Mouse (Mus musculus) intestine, embryonic 14.5 days (tissue): ENCODE results near the gene Aprt. TPM values are rescaled to one million over a fixed set of nuclear protein-coding genes. Genes with fewer than 3 reads are reported as not detected.

ENCODE experiments used
- ATAC-seq: fragments of 200-750 bp; cut with Nextera tagmentation; replicated peaks from 2 replicates; pipeline ENCODE4 v1.8.0; 2017; ENCODE audit warnings: low read depth, moderate number of reproducible peaks, moderate TSS enrichment, moderate library complexity; ENCODE audit not compliant: low FRiP score, low TSS enrichment
- DNase-seq: peaks from one replicate; pipeline ENCODE4 v3.0.0-alpha.2; 2018; ENCODE audit warnings: low spot score
- H3K27ac ChIP-seq: fragments of 300-500 bp; sonication (generic); 2 replicates; pipeline ENCODE4 v1.5.1; 2014; ENCODE audit warnings: low read depth, mild to moderate bottlenecking, control low read depth
- H3K27me3 ChIP-seq: fragments of 300-500 bp; sonication (generic); replicated peaks from 2 replicates; pipeline ENCODE4 v1.6.1; 2014; ENCODE audit warnings: low read length, control low read depth; ENCODE audit not compliant: control insufficient read depth, insufficient read depth
- H3K36me3 ChIP-seq: fragments of 300-500 bp; sonication (generic); 2 replicates; pipeline ENCODE4 v1.6.1; 2014; ENCODE audit warnings: low read length, control low read depth; ENCODE audit not compliant: control insufficient read depth, insufficient read depth
- H3K4me1 ChIP-seq: fragments of 300-500 bp; sonication (generic); replicated peaks from 2 replicates; pipeline ENCODE4 v1.6.1; 2014; ENCODE audit warnings: low read length, control low read depth, mixed read lengths; ENCODE audit not compliant: control insufficient read depth, insufficient read depth
- H3K4me2 ChIP-seq: fragments of 300-500 bp; sonication (generic); 2 replicates; pipeline ENCODE4 v1.6.1; 2014; ENCODE audit warnings: low read length
- H3K4me3 ChIP-seq: fragments of 300-500 bp; sonication (generic); 2 replicates; pipeline ENCODE4 v1.5.1; 2014; ENCODE audit warnings: low read depth, low read length, control low read depth, mixed read lengths
- H3K9ac ChIP-seq: fragments of 300-500 bp; sonication (generic); 2 replicates; pipeline ENCODE4 v1.6.1; 2014; ENCODE audit warnings: mild to moderate bottlenecking, low read length
- H3K9me3 ChIP-seq: fragments of 300-500 bp; sonication (generic); 2 replicates; pipeline ENCODE4 v1.6.1; 2016; ENCODE audit warnings: low read length, control low read depth; ENCODE audit not compliant: control insufficient read depth
- WGBS: fragments of 180-500 bp; shearing (Covaris S2); extraction: QIAGEN DNeasy Blood & Tissue Kit; methylation state at CpG from one replicate; pipeline ENCODE4 v1.1.7; 2014; 5-methylcytosine and 5-hydroxymethylcytosine counted together
- polyA plus RNA-seq: library from polyadenylated mRNA; unstranded; fragments of >200 nt; fragmentation: Nextera tagmentation; extraction: Ambion mirVana; gene quantifications from 2 replicates; pipeline ENCODE4 v1.2.1, GENCODE M21; 2014

Aprt gene
- polyA plus RNA-seq, 1 experiment from 2014 or later: 580 TPM

DNA sequence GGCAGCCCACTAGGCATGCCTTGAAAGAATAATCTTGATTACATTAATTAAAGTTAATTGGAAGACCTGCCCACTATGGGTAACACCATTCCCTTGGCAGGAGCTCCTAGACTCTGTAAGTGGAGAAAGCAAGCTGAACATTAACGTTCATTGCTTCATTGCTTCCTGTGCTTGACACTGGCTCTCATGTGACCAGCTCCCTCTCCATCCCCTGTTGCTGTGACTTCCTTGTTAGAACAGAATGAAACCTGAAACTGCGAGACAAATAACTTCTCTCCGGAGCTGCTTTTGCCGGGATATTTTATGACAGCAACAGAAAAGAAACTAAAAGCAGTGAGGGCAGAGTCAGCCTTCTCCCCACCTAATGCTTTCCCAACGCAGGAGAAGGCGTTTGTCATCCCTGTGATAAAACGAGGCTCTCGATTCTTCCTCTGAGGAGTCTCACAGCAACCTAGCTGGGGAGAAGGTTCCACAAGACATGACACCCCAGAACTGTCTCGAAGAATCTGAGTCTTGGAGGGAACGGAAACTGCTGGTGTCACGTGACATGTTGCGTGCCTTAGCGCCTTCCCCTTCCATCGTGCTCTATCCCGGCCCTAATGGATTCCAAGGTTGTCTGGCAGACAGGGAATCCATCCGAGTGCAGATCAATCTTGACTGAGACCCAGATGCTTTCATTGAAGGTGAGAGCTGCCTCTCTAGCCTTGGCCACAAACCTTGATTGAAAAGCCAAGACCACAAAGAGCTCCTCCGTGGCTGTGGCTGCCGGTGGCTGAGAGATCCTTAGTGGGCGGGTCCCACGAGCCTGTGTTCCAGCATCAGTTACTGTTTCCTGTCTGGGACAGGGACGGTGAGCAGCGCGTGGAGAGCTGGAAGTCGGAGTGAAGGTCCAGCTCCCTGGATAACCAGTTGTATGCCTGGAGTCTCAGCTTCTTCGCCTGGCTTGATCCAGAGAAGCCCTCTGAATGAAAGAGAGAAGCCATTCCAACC, 12.1 kb downstream of the Aprt start:
- Histone ChIP-seq H3K9ac (no peak overlapping the region), H3K27me3 (no peaks in the 10 kb centered on the region), H3K9me3 (no peaks in the 10 kb centered on the region), H3K36me3 (peaks cover 5% of the 10 kb centered on the region; the same call in 1 of the 2 replicates), H3K4me2 (no peak overlapping the region), H3K4me3 (no peak overlapping the region), H3K4me1 (peaks cover 18% of the 10 kb centered on the region), H3K27ac (peak overlapping the region; percentile 11; the same call in 1 of the 2 replicates)
- 76% methylated on average over 25 of the region's 25 CpGs for WGBS
- DNase-seq: no peak
- ATAC-seq: no peak

DNA sequence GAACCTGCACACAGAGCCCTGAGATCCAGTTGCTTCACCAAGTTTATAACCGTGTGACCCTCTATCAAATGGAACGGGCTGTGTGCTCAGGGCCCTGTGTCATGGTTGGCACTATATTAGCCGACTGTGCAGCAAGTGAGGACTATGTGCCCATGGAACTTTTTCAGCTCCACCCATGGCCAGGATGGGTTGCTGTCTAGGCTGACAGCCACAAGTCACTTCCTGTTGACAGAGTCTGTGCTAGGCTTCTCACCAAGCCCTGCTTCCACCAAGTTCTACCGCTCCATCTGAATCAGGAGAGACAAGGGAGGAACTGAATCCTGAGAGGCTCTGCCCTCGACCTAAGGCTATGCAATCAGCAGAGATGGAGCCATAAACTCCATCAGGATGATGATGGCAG, 15.5 kb downstream of the Aprt start:
- Histone ChIP-seq H3K27ac (no peak overlapping the region), H3K9ac (no peak overlapping the region), H3K27me3 (no peaks in the 10 kb centered on the region), H3K9me3 (no peaks in the 10 kb centered on the region), H3K4me1 (0 out of 2 replicates have a peak, but pooled peaks cover 16% of the 10 kb centered on the region), H3K4me2 (no peak overlapping the region), H3K36me3 (no peaks in the 10 kb centered on the region), H3K4me3 (no peak overlapping the region)
- DNase-seq (no peak), ATAC-seq (no peak)
- 78% methylated on average over 5 of the region's 5 CpGs for WGBS

DNA sequence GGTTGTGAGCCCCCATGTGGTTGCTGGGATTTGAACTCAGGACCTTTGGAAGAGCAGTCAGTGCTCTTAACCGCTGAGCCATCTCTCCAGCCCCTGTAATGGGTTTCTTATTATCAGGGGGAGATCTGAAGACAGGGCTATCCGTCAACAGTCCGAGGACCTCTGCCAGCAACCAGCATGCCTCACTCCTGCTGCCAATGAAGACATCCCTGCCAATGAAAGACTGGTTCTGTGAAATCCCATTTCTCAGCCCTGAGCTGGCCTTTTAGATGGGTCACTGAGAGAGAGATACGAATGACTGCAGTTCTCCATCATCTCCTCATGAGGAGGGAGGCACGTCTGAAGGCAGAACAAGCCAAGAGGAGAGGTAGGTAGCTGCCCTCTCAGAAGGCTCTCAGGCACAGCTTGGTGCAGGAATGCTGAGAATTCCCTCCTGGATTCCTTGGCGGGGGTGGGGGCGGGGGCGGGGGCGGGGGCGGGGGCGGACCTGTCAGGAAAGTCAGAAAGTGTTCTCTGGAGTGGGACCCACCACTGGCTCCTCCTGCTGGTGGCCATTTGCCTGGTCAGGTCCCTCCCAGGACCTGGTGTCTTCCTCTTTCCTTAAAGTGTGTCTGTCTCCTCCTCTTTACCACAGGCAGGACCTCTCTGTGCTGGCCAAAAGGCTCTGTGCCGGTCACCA, 17.9 kb downstream of the Aprt start:
- Histone ChIP-seq H3K4me1 (0 out of 2 replicates have a peak, but pooled peaks cover 19% of the 10 kb centered on the region), H3K27me3 (no peaks in the 10 kb centered on the region), H3K9ac (no peak overlapping the region), H3K27ac (no peak overlapping the region), H3K36me3 (no peaks in the 10 kb centered on the region), H3K4me2 (no peak overlapping the region), H3K9me3 (no peaks in the 10 kb centered on the region), H3K4me3 (no peak overlapping the region)
- DNase-seq (no peak), ATAC-seq (peak; percentile 30; the same call in 1 of the 2 replicates)
- 12% methylated on average over 10 of the region's 12 CpGs for WGBS

DNA sequence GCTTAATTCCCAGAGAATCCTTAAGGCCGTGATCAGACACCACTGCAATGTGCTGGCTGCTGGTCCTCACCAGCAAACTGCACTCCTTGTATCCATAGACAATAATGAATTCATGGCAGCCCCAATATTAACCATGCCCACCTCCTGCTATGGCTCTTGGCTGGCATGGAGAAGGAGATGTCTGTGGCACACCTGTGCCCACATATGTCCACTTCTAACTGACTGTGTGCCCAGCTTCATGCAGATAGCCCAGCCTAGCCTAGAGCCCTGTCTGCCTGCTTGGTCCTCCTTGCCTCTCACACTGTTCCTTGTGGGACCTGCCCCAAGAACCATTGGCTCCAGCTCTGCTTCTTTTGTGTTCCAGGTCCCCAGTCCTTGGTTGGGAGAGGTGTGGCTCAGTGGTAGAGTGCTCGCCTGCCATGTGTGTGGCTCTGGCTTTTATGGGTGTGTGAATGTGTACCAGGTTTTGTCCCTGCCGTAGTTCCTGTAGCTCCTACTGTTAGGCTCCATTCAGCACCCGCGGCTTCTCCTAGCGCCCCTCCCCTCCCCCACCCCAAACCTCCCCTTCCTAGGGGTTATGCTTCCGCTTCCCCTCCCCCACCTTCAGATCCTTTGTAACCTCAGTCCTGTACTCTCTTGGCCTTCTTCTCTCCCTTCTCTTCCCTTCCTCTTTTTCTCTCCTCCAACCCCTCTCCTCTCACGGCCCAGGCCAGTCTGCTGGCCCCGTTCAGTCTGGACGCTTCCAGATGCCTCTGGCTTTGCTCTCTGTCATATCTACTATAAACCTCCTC, 19.3 kb downstream of the Aprt start:
- ATAC-seq: no peak
- no peak overlapping the region for H3K9ac ChIP-seq
- no peaks in the 10 kb centered on the region for H3K9me3 ChIP-seq
- 0 out of 2 replicates have a peak, but pooled peaks cover 19% of the 10 kb centered on the region for H3K4me1 ChIP-seq
- no peak overlapping the region for H3K4me3 ChIP-seq
- no peak overlapping the region for H3K27ac ChIP-seq
- 40% methylated on average over 10 of the region's 10 CpGs for WGBS
- no peak for DNase-seq
- no peaks in the 10 kb centered on the region for H3K27me3 ChIP-seq
- H3K4me2 ChIP-seq: no peak overlapping the region
- no peaks in the 10 kb centered on the region for H3K36me3 ChIP-seq

DNA sequence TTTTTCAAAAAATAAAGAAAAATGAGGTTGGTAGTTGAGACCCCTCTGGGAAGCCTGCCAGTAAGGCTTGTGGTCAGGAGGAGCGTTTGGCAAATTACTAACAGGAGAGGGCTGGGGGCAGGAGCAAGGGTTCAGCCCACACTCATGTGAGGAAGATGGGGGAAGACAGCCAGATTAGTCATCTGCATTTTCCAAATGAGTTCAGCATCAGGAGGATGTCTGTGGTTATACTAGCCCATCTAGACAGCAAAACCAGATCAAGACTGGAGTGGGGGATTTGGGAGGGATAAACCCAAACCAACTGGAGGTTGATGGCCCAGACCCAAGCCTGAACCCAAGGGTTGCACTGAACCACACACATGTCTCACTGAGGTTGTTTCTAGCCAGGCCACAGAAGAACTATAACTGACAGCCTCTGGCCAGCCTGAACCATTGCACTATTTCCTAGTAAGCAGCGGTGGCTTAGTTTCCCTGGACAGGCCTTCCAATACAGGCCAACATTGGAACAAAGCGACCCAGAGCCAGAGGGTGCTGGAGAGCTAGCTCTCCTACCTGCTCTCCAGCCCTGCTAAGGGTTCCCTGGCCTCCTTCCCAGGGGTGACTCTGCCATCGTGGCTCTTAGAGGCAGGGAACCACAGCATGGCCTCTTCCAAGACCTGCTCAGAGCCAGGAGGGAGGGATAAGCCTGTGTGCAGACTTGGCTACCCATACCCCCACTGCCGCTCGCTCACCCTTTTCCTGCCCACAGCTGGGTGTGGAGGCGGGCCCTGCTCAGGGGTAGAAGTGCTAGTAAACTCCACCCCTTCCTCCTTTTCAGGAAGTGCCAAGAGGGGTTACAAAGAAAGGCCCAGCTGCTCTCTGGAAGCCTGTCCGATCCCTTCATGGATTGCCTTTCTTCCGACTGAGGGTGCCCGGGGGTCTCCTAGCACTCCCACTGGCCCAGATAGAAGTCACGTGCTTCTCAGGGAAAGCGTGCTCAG, 20.4 kb downstream of the Aprt start:
- Histone ChIP-seq H3K9ac (no peak overlapping the region), H3K27ac (peak overlapping the region; percentile 40; the same call in 1 of the 2 replicates), H3K9me3 (no peaks in the 10 kb centered on the region), H3K4me1 (0 out of 2 replicates have a peak, but pooled peaks cover 19% of the 10 kb centered on the region), H3K36me3 (no peaks in the 10 kb centered on the region), H3K4me3 (no peak overlapping the region), H3K4me2 (no peak overlapping the region), H3K27me3 (no peaks in the 10 kb centered on the region)
- DNase-seq (no peak), ATAC-seq (no peak)
- 66% methylated on average over 12 of the region's 12 CpGs for WGBS

DNA sequence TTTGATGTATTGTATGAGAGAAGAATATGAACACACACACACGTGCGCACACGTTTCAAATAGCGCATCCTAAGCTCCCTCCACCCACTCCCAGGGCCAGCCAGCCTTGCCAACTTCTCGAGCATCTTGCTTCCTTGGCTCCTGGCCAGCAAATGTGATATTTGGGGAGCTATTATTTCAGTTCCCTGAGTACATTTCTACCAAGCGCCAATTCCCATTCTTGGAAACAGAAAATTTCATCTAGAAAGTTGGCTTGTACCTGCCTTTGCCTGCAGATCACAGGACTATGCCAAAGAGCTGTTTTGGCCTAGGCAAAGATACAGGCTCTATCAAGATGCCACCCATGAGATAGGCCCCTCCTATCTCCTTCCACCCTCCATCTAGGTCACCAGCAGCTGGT, 21.9 kb downstream of the Aprt start:
- ATAC-seq (no peak), DNase-seq (no peak)
- Histone ChIP-seq H3K27me3 (no peaks in the 10 kb centered on the region), H3K4me1 (peaks cover 22% of the 10 kb centered on the region; the same call in 1 of the 2 replicates), H3K4me2 (no peak overlapping the region), H3K4me3 (no peak overlapping the region), H3K27ac (no peak overlapping the region), H3K9ac (no peak overlapping the region), H3K36me3 (no peaks in the 10 kb centered on the region), H3K9me3 (no peaks in the 10 kb centered on the region)
- WGBS: 76% methylated on average over 6 of the region's 6 CpGs

DNA sequence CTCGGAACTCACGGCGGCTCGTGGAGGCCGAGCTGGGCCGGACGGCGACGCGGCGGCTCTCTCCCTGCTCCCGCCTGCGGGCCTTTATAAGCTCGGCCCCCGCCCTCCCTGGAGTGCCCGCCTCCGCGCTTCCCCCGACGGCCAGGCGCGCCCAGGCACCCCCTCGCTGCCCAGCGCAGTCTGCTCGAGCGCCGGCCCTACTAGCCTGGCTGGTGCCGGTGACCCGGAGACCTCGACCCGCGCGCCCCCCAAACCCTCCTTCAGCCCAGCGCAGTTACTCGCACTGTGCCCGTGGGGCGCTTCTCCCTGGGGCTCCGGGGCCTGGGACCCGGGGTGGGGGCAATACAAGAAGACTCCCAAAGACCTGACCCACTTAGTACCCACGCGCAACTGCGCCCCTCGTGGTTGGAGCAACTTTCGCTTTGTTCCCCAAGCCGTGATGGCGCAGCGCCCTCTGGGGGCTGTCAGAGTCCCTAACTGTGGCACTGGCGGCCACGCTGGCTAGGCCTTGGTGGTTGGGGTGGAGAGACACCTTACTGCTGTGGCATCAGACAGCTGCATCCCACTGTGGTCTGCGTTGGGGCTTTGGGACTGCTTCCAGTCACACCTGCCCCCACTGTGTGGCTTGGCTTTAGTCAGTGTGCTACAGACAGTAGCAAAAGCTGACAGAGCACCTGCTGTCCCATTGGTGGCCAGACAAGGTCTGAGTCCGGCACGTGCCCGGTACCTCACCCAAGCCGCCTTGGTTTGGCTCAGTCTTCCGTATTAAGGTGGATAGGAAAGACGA, 25.3 kb downstream of the Aprt start, which contains the start of gene Piezo1:
Gene Piezo1, minus strand, starts transcription at position 65 of the 787 bp plus-strand sequence.
- H3K27me3 ChIP-seq: no peaks in the 10 kb centered on the region
- H3K36me3 ChIP-seq: no peaks in the 10 kb centered on the region
- H3K9ac ChIP-seq: peak within 1 kb of the TSS; percentile 90
- H3K27ac ChIP-seq: peak within 1 kb of the TSS; percentile 90
- H3K9me3 ChIP-seq: no peaks in the 10 kb centered on the region
- peak; percentile 97 for DNase-seq
- peak within 1 kb of the TSS; percentile 67 for H3K4me3 ChIP-seq
- H3K4me2 ChIP-seq: peak within 1 kb of the TSS; percentile 61
- H3K4me1 ChIP-seq: peaks cover 38% of the 10 kb centered on the region
- 10% methylated on average over 56 of the region's 56 CpGs for WGBS
- ATAC-seq: peak; percentile 88
